Mouse (Mus musculus): Measurements from ENCODE around the gene Pafah1b1.

DNA sequence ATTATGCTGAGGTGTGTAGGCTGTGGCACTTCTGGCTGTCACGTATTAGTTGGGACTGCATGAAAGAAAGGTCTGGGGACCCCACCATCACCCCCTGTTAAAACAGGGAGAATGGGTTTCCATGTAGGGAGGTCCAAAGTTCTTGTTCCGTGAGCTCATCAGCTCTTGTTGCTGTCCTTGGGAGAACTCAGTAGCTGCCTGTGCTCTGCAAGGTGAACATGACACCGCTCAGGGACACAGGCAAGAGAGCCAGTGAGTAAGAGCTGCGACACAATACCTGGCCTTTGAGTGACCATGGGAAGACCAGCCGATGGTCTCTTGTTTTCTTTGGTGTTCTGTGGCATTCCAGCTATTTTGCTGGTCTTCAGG lies 58.2 kb downstream of the Pafah1b1 start:
- TF ChIP-seq CTCF (IDR thresholded peaks at IDR 0.05; ENCODE audit: control insufficient read depth, insufficient read depth, insufficient replicate concordance, low read depth, low read length) (no peak), POLR2A (IDR thresholded peaks at IDR 0.05; ENCODE audit: control insufficient read depth, low read depth, low read length) (no peak)

All from testis, adult 2 months (tissue).